Mouse (Mus musculus) kidney, adult 2 months (tissue): ENCODE data around the gene Rabggta.

Experiments
- CTCF ChIP-seq: fragments of 200-500 bp; conservative IDR thresholded peaks from 2 replicates; pipeline ENCODE4 v1.5.1; 2011; ENCODE audit warnings: low read depth, mild to moderate bottlenecking, control low read depth, low read length, moderate library complexity, mixed read lengths; ENCODE audit not compliant: insufficient read depth, insufficient read length
- POLR2A ChIP-seq: fragments of 200-500 bp; IDR thresholded peaks from one replicate; pipeline ENCODE4 v1.6.1; 2011; ENCODE audit warnings: low read depth, low read length, control low read depth

- TF ChIP-seq POLR2A (no peak), CTCF (no peak)
These were observed 47.1 kb upstream of the Rabggta start for GRCm38 (mm10) chr14:55769087-55769703.
